Mouse (Mus musculus) heart, postnatal 4 days (tissue): Measurements from ENCODE around the gene Pfn4. TPM values are rescaled to one million over a fixed set of nuclear protein-coding genes. Genes with fewer than 3 reads are reported as not detected.
"Not testable (repeated sequence)": the region's sequence is repeated elsewhere in the genome, so short reads cannot be mapped to it uniquely, and the experiment has no call there.

ENCODE experiments used
- DNase-seq: peaks from one replicate; pipeline ENCODE4 v3.0.0; 2021
- total RNA-seq, 2 experiments: library from RNA; stranded (reverse); gene quantifications; 2 replicates each; pipeline ENCODE4 v1.2.3; 2021

Gene Pfn4
- total RNA-seq, 2 experiments from 2014 or later, result 3.2 to 3.7 TPM

DNA sequence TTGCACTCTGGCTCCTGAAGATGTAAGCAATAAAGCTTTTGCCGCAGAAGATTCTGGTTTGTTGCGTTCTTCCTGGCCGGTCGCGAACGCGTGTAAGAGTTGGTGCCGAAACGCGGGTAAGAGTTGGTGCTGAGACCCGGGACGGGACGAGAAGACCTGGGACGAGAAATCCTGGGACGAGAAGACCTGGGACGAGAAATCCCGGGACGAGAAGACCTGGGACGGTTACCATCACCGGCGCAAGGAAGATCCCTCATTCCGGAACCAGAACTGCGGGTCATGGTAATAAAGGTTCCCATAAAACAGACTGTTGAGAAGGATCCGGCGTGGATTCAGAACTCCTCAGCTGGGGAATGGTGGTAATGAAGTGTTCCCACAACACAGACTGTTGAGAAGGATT lies 19.3 kb downstream of the Pfn4 start:
- not testable (repeated sequence) for DNase-seq

DNA sequence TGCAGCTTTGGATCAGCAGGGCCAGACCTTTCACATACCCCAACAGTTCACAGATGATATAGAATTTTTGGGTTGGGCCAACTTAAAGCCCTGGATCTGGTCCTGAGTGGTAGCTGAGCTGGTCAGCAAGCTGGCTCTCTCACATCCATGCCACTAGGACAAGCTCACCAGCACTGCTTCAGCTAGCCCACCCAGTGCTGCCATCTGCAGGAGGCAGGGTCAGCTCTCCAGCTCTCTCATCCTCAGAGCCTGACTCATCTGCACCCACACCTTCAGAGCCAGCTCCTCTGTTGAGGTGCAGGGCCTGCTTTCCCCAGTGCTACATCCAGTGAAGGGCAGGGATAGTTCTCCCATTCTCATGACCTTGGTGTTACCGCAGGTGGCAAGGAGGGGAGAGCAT lies 24.9 kb downstream of the Pfn4 start:
- DNase-seq, result peak; percentile 27

DNA sequence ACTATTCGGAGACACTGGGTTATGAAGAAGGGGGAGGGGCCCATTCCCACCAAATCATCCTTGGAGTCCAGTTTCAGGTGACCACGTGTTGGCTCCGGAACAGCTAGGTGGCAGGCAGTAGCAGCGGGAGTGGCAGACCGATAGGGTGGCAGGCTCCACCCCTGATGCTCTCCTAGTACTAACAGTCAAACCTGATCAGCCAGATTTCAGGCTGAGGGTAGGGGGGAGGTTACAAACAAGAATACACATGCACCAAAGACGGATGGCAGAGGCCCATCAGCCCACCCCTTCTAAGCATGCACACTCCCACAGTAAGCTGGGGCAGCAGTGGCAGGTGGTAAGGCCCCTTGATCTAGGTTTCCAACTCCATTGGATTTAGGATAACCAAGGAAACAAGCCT lies 28.6 kb downstream of the Pfn4 start:
- not testable (repeated sequence) for DNase-seq

DNA sequence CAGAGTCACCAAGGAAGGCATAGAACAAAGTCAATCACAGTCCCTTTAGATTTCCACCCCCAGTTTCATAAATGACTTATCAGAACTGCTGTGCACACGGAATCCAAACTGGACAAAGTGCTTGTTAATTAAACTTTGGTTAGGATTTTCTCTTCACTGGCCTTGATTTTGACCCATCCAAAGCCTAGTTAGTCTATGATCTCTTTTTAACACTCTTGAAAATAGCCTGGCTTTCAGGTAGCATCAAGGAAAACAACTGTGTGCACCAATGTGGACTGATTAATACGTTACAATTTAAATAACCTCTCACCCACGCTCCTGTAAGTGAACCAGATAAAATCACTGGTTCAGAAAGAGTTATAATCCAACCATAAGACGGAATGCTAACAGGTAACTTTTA lies 42.2 kb downstream of the Pfn4 start:
- no peak for DNase-seq

DNA sequence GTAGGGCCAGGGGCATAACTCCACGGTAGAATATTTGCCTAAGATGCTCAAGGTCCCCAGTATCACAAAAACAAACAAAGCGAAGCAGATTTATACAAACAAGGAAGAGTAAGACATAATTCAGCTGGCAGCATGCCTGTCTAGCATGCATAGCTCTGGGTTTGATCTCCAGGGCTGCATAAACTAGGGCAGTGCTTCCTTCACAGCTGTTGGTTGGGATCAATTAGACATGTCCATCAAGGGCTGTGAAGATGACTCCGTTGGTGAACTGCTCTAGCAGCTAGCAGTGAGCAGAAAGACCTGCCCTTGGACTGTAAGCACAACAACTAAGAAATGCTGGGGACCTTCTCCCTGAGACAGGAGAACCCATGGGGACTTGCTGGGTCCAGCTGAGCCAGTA lies 42.9 kb downstream of the Pfn4 start:
- DNase-seq, result no peak

DNA sequence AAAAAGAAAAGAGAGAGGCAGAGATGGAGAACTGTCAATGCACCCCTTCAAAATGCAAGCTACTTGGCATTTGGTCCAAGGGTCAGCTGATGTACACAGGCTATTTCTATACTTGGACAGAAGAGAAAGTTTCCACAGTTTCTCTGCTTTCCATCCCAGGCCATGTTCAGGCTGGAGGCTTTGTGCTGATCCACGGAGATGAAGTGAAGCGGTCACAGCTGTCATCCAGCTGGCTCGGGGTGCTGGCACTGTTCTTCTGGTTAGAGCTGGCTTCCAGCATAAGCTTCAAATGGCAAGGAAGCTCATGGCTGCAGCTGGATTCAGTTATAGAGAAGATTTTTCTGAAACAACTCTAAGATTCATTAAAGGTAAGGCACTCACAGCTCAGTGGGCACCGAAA lies 44.8 kb downstream of the Pfn4 start:
- peak; percentile 32 for DNase-seq

DNA sequence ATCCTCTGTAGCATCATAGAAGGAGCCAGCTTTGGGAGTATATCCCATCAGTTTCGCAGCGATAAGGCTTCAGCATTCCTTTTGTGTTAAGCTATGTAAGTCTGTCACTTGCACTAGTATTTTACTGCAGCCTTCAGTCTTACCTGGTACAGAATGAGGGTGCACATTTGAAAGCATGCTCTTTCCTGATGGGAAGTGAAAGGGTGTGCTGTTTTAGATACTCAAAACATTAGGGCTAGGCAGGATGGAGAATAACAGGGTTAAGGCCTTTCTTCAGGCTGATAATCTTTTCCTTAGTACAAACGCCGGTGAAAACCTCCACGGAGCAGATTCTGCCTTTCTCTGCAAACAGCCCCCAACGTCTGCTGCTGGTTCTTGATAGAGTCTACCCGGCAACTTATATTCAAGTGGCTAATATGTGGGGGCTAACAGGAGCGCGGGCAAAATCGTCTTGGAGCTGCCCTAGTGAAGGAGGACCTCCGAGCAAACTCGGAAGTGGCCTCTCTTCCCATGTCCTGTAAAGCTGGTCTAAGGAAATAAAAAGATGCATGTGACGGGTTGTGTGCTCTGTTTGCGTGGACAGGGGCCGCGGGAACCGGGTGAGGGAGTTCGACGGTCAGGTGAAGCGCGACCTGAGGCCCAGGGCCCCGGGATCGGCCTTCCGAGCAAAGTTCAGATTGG lies 48.0 kb downstream of the Pfn4 start:
- DNase-seq, result no peak

DNA sequence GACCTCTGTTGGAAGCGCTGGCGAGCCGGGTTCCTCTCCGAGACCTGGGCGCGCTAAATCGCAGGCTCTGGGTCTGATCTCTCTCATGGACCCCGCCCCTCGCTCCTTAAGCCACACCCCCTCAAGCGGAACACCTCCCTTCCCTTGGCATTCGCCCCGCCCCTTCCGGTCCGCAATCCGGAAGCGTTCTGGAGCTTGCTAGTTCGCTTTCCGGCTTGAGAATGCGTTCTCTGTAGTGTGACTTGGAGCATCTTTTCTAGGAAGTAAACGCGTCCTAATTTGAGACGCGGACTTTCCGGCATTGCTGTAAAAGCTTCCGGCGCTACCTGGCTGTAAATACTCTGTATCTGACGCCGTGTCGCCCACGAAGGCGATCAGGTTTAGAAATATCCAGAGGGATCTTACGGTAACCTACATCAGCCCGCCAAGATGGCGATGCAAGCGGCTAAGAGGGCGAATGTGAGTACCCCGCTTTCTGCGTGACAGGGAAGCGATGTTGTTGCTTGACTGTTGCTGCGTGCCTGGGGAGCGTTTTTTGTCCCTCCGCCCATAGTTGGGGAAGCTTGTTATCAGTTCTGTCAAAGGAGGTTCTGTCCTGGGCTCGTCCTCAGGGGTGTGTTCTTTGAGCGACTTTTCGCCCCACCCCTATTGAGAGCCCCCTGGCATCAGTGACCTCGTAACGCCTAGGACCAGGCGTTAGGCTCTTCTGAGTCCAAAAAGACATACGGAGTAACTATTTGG lies 48.7 kb downstream of the Pfn4 start, which contains the start of gene Sf3b6:
Sf3b6 (plus strand) TSS at position 184 of the 741 bp plus-strand sequence.
- DNase-seq, result peak; percentile 99

DNA sequence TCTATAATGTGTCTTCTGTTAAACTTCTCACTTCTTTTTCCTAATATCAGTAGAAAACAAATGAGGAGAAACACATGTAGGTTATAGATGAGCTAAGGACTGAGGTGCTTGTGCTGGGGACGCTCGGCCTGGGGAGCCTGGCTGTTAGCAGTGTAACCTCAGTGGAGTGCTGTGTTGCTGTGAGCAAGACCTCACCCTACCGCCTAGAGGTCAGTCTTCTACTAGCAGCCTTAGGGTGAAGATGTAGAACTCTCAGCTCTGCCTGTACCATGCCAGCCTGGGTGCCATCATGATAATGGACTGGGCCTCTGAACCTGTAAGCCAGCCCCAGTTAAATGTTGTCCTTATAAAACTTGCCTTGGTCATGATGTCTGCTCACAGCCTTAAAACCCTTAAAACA lies 58.4 kb downstream of the Pfn4 start:
- no peak for DNase-seq

Other genes starting within 250 kb of the Pfn4 start
- gene Itsn2, start 176.4 kb upstream of the Pfn4 start, total RNA-seq, result 10 to 100 TPM; 54.0 to 54.8 TPM
- not detected for gene Gm3625, start 176.1 kb upstream of the Pfn4 start, total RNA-seq
- gene Fam228a, start 30.6 kb upstream of the Pfn4 start, total RNA-seq, result not detected
- 1 to 10 TPM; 4.3 to 5.0 TPM for gene Fam228b, start 245 bp downstream of the Pfn4 start, total RNA-seq
- gene Sf3b6, start 48.5 kb downstream of the Pfn4 start, total RNA-seq, result 10 to 100 TPM; 69.2 to 70.5 TPM
- 1 to 10 TPM; 4.0 to 8.8 TPM for gene Fkbp1b, start 72.6 kb downstream of the Pfn4 start, total RNA-seq
- gene Wdcp, start 74.3 kb downstream of the Pfn4 start, total RNA-seq, result 10 to 100 TPM in 1 of 2 experiments, 1 to 10 TPM in 1; 9.3 to 11.4 TPM
- gene Mfsd2b, start 105.3 kb downstream of the Pfn4 start, total RNA-seq, result 1 to 10 TPM; 1.3 to 1.6 TPM
- gene Ubxn2a, start 138.7 kb downstream of the Pfn4 start, total RNA-seq, result 10 to 100 TPM; 44.9 to 49.0 TPM
- 10 to 100 TPM; 28.2 to 32.2 TPM for gene Atad2b, start 148.3 kb downstream of the Pfn4 start, total RNA-seq